Mouse (Mus musculus): ENCODE measurements around the gene Zfp119b. TPM values are rescaled to one million over a fixed set of nuclear protein-coding genes. Genes with fewer than 3 reads are reported as not detected.

Gene Zfp119b
- total RNA-seq, 2 experiments from 2014 or later, result 3.0 to 3.1 TPM

Other genes with a start within 250 kb of the Zfp119b start
- 1 to 10 TPM; 1.3 to 2.4 TPM for gene Pot1b, start 236.9 kb downstream of the Zfp119b start, total RNA-seq (2021)
- under 1 TPM in 1 of 2 experiments, not detected in 1; 0.19 TPM for gene Adgre4, start 199.5 kb downstream of the Zfp119b start, total RNA-seq (2021)
- 1 to 10 TPM; 2.7 to 3.2 TPM for gene Zfp119a, start 70.6 kb downstream of the Zfp119b start, total RNA-seq (2021)
- 1 to 10 TPM; 2.6 to 3.4 TPM for gene Zfp959, start 57.4 kb downstream of the Zfp119b start, total RNA-seq (2021)
- gene Ebi3, start 3.1 kb upstream of the Zfp119b start, total RNA-seq (2021), result under 1 TPM in 1 of 2 experiments, not detected in 1; 0.31 TPM
- gene Yju2, start 9.6 kb upstream of the Zfp119b start, total RNA-seq (2021), result 1 to 10 TPM; 7.8 TPM
- gene Shd, start 21.0 kb upstream of the Zfp119b start, total RNA-seq (2021), result under 1 TPM in 1 of 2 experiments, not detected in 1; 0.28 TPM
- not detected for gene Fsd1, start 37.0 kb upstream of the Zfp119b start, total RNA-seq (2021)
- gene Stap2, start 56.1 kb upstream of the Zfp119b start, total RNA-seq (2021), result 1 to 10 TPM; 2.6 to 4.9 TPM
- gene Mpnd, start 56.2 kb upstream of the Zfp119b start, total RNA-seq (2021), result 10 to 100 TPM; 43.3 to 44.4 TPM
- gene Sh3gl1, start 87.1 kb upstream of the Zfp119b start, total RNA-seq (2021), result 10 to 100 TPM; 10.8 to 12.4 TPM
- 1 to 10 TPM in 1 of 2 experiments, under 1 TPM in 1; 0.79 to 1.3 TPM for gene Chaf1a, start 90.9 kb upstream of the Zfp119b start, total RNA-seq (2021)
- gene Ubxn6, start 125.5 kb upstream of the Zfp119b start, total RNA-seq (2021), result 10 to 100 TPM; 42.7 to 46.1 TPM
- gene Hdgfl2, start 130.1 kb upstream of the Zfp119b start, total RNA-seq (2021), result 10 to 100 TPM; 21.5 to 24.2 TPM
- gene Plin4, start 160.3 kb upstream of the Zfp119b start, total RNA-seq (2021), result 100 to 1,000 TPM; 177 to 234 TPM
- 10 to 100 TPM; 27.7 to 29.0 TPM for gene Plin5, start 168.1 kb upstream of the Zfp119b start, total RNA-seq (2021)
- 10 to 100 TPM; 13.4 to 24.9 TPM for gene Lrg1, start 172.5 kb upstream of the Zfp119b start, total RNA-seq (2021)
- gene Sema6b, start 190.8 kb upstream of the Zfp119b start, total RNA-seq (2021), result 1 to 10 TPM; 1.9 to 4.2 TPM
- gene Tnfaip8l1, start 213.0 kb upstream of the Zfp119b start, total RNA-seq (2021), result under 1 TPM; 0.64 to 0.78 TPM
- gene Mydgf, start 234.4 kb upstream of the Zfp119b start, total RNA-seq (2021), result 10 to 100 TPM; 20.3 to 21.7 TPM

Data from gastrocnemius, postnatal 25 days (tissue).